Mouse (Mus musculus) layer of hippocampus, adult 9-10 months (tissue): ENCODE measurements around the gene Ren1.

Experiments
- DNase-seq: peaks from one replicate; pipeline ENCODE4 v3.0.0; 2022; ENCODE audit warnings: low spot score

Ren1 gene

GRCm38 (mm10) chr1:133409786-133410185 lies 59.5 kb downstream of the Ren1 start:
- DNase-seq, result no peak
